Mouse (Mus musculus) retina, postnatal 7 days (tissue): Measurements from ENCODE around the gene Rbms3.

Experiments
- DNase-seq: peaks from one replicate; pipeline ENCODE4 v3.0.0-alpha.2; 2012; ENCODE audit warnings: low read depth, low spot score

The Rbms3 gene

GRCm38 (mm10) chr9:116847241-116848135, 782.2 kb downstream of the Rbms3 start:
- DNase-seq, result no peak

- DNase-seq, result no peak
These were observed 794.8 kb downstream of the Rbms3 start for GRCm38 (mm10) chr9:116834949-116835348.

GRCm38 (mm10) chr9:116833677-116834076, 796.0 kb downstream of the Rbms3 start:
- DNase-seq, result no peak

GRCm38 (mm10) chr9:116832822-116833221, 796.9 kb downstream of the Rbms3 start:
- no peak for DNase-seq

GRCm38 (mm10) chr9:116831386-116831785, 798.3 kb downstream of the Rbms3 start:
- no peak for DNase-seq

GRCm38 (mm10) chr9:116829929-116830328, 799.8 kb downstream of the Rbms3 start:
- DNase-seq, result no peak

- DNase-seq, result no peak
These were observed 808.1 kb downstream of the Rbms3 start for GRCm38 (mm10) chr9:116821601-116822000.

- no peak for DNase-seq
These were observed 812.5 kb downstream of the Rbms3 start for GRCm38 (mm10) chr9:116817196-116817595.

- DNase-seq, result no peak
These were observed 815.1 kb downstream of the Rbms3 start for GRCm38 (mm10) chr9:116814495-116815094.

- no peak for DNase-seq
These were observed 816.3 kb downstream of the Rbms3 start for GRCm38 (mm10) chr9:116813396-116813795.

- no peak for DNase-seq
These were observed 820.5 kb downstream of the Rbms3 start for GRCm38 (mm10) chr9:116809260-116809659.

- no peak for DNase-seq
These were observed 821.3 kb downstream of the Rbms3 start for GRCm38 (mm10) chr9:116808401-116808800.

- no peak for DNase-seq
These were observed 822.3 kb downstream of the Rbms3 start for GRCm38 (mm10) chr9:116807166-116808081.

GRCm38 (mm10) chr9:116803292-116803731, 826.4 kb downstream of the Rbms3 start:
- no peak for DNase-seq

- DNase-seq, result no peak
These were observed 827.1 kb downstream of the Rbms3 start for GRCm38 (mm10) chr9:116802602-116803001.

GRCm38 (mm10) chr9:116795240-116795955, 834.3 kb downstream of the Rbms3 start:
- DNase-seq, result no peak

- DNase-seq, result no peak
These were observed 837.9 kb downstream of the Rbms3 start for GRCm38 (mm10) chr9:116791850-116792249.

- DNase-seq, result no peak
These were observed 843.3 kb downstream of the Rbms3 start for GRCm38 (mm10) chr9:116786136-116787046.

GRCm38 (mm10) chr9:116771820-116772219, 857.9 kb downstream of the Rbms3 start:
- DNase-seq, result no peak
